Mouse (Mus musculus) midbrain, postnatal 0 days (tissue): ENCODE results near the gene Krba1. TPM values are rescaled to one million over a fixed set of nuclear protein-coding genes. Genes with fewer than 3 reads are reported as not detected.

ENCODE experiments used
- ATAC-seq: fragments of 200-750 bp; cut with Nextera tagmentation; 2 replicates; pipeline ENCODE4 v1.8.0; 2017; ENCODE audit warnings: moderate number of reproducible peaks, mild to moderate bottlenecking, moderate TSS enrichment, moderate library complexity; ENCODE audit not compliant: low FRiP score
- DNase-seq: peaks from one replicate; pipeline ENCODE4 v3.0.0-alpha.2; 2015; ENCODE audit warnings: low spot score
- H3K27ac ChIP-seq: fragments of 300-500 bp; sonication (generic); 2 replicates; pipeline ENCODE4 v1.5.1; 2014; ENCODE audit warnings: low read depth, mild to moderate bottlenecking, low read length, mixed read lengths
- H3K27me3 ChIP-seq: fragments of 300-500 bp; sonication (generic); 2 replicates; pipeline ENCODE4 v1.6.1; 2014; ENCODE audit warnings: low read length, control low read depth, mixed read lengths; ENCODE audit not compliant: insufficient read depth
- H3K36me3 ChIP-seq: fragments of 300-500 bp; sonication (generic); 2 replicates; pipeline ENCODE4 v1.6.1; 2014; ENCODE audit warnings: low read length, control low read depth, mixed read lengths; ENCODE audit not compliant: insufficient read depth
- H3K4me1 ChIP-seq: fragments of 300-500 bp; sonication (generic); 2 replicates; pipeline ENCODE4 v1.6.1; 2014; ENCODE audit warnings: mild to moderate bottlenecking, control low read depth, antibody characterized with exemption, low read length, mixed read lengths; ENCODE audit not compliant: insufficient read depth
- H3K4me2 ChIP-seq: fragments of 300-500 bp; sonication (generic); 2 replicates; pipeline ENCODE4 v1.6.1; 2014; ENCODE audit warnings: low read depth, mild to moderate bottlenecking, low read length, mixed read lengths; ENCODE audit not compliant: poor library complexity, severe bottlenecking
- H3K4me3 ChIP-seq: fragments of 300-500 bp; sonication (generic); 2 replicates; pipeline ENCODE4 v1.5.1; 2014; ENCODE audit warnings: low read depth, mild to moderate bottlenecking, low read length, moderate library complexity
- H3K9ac ChIP-seq: fragments of 300-500 bp; sonication (generic); replicated peaks from 2 replicates; pipeline ENCODE4 v1.6.1; 2014; ENCODE audit warnings: mild to moderate bottlenecking, low read length, moderate library complexity, mixed read lengths; ENCODE audit not compliant: poor library complexity, severe bottlenecking
- H3K9me3 ChIP-seq: fragments of 300-500 bp; sonication (generic); 2 replicates; pipeline ENCODE4 v1.6.1; 2016; ENCODE audit warnings: low read length, control low read depth
- CTCF ChIP-seq: IDR thresholded peaks from 2 replicates; pipeline ENCODE4 v1.5.1; 2016; ENCODE audit warnings: antibody characterized with exemption, mild to moderate bottlenecking
- WGBS: fragments of 180-500 bp; shearing (Covaris S2); extraction: QIAGEN DNeasy Blood & Tissue Kit; methylation state at CpG from one replicate; pipeline ENCODE4 v1.1.7; 2014; 5-methylcytosine and 5-hydroxymethylcytosine counted together
- microRNA-seq: library from miRNA; unstranded; fragments of <30 nt; microRNA quantifications from one replicate; pipeline ENCODE4, GENCODE M21; 2016; ENCODE audit warnings: borderline number of aligned reads
- polyA plus RNA-seq: library from polyadenylated mRNA; unstranded; fragments of >200 nt; fragmentation: Nextera tagmentation; extraction: Ambion mirVana; gene quantifications from 2 replicates; pipeline ENCODE4 v1.2.1, GENCODE M21; 2015
- total RNA-seq: library from RNA; depleted of rRNA; stranded (reverse); fragments of >200 nt; gene quantifications from 2 replicates; pipeline ENCODE4 v1.2.3, GENCODE M21; 2014; rRNA removed

Krba1 gene
- total and polyA plus RNA-seq, 2 experiments from 2014 or later = 20.8 to 44.0 TPM

DNA sequence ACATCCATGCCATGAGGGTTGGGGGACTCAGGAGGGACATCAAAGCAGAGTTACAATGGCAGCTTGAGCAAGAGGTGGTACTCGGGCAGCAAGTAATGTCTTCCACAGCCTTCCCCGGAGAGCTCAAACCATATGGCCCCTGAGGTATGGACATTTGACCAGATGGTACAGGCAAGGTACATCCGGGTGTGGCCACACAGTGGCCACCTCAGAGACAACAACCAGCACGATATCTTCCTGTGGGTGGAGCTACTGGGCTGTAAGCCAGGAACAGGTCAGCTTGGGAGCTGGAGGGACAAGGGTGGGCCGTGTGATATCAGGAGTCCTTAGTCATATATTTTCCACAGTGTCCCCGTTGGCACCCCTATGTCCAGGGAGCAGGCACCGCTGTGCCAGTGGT is 72.1 kb downstream of the Krba1 start:
- H3K4me2 ChIP-seq = no peak overlapping the region
- H3K9ac ChIP-seq = no peak overlapping the region
- no peaks in the 10 kb centered on the region for H3K9me3 ChIP-seq
- no peak overlapping the region for H3K4me3 ChIP-seq
- 84% methylated on average over 7 of the region's 7 CpGs for WGBS
- ATAC-seq = no peak
- no peak for DNase-seq
- H3K27ac ChIP-seq = no peak overlapping the region
- no peaks in the 10 kb centered on the region for H3K36me3 ChIP-seq
- no peaks in the 10 kb centered on the region for H3K27me3 ChIP-seq
- no peaks in the 10 kb centered on the region for H3K4me1 ChIP-seq
- TF ChIP-seq CTCF = no peak

Small RNA genes lying within 50 kb of the gene (microRNA-seq; reads per million reads assigned to microRNA genes)
- not detected for gene Gm24325

Other genes with a start within 250 kb of the Krba1 start
- 28.0 and 43.0 TPM in 2 replicates for gene Zfp467, start 50.2 kb downstream of the Krba1 start, total RNA-seq
- gene Zfp467, start 50.2 kb downstream of the Krba1 start, polyA plus RNA-seq = 41.7 and 44.6 TPM in 2 replicates
- 4.6 and 7.3 TPM in 2 replicates for gene Sspo, start 52.6 kb downstream of the Krba1 start, total RNA-seq
- 0.67 and 1.2 TPM in 2 replicates for gene Sspo, start 52.6 kb downstream of the Krba1 start, polyA plus RNA-seq
- 398 and 447 TPM in 2 replicates for gene Atp6v0e2, start 142.0 kb downstream of the Krba1 start, total RNA-seq
- gene Atp6v0e2, start 142.0 kb downstream of the Krba1 start, polyA plus RNA-seq = 497 and 556 TPM in 2 replicates
- 29.4 and 82.4 TPM in 2 replicates for gene Lrrc61, start 159.2 kb downstream of the Krba1 start, total RNA-seq
- gene Lrrc61, start 159.2 kb downstream of the Krba1 start, polyA plus RNA-seq = 21.4 and 23.3 TPM in 2 replicates
- 4.6 and 6.6 TPM in 2 replicates for gene Rarres2, start 177.2 kb downstream of the Krba1 start, total RNA-seq
- gene Rarres2, start 177.2 kb downstream of the Krba1 start, polyA plus RNA-seq = 7.4 and 10.6 TPM in 2 replicates
- not detected in 2 replicates for gene Gm45021, start 194.0 kb downstream of the Krba1 start, total RNA-seq
- gene Gm45021, start 194.0 kb downstream of the Krba1 start, polyA plus RNA-seq = not detected in 2 replicates
- 76.5 and 91.5 TPM in 2 replicates for gene Repin1, start 198.3 kb downstream of the Krba1 start, total RNA-seq
- gene Repin1, start 198.3 kb downstream of the Krba1 start, polyA plus RNA-seq = 41.2 and 42.8 TPM in 2 replicates
- gene Gm44965, start 198.4 kb downstream of the Krba1 start, total RNA-seq = not detected in 2 replicates
- 0.75 and 1.7 TPM in 2 replicates for gene Gm44965, start 198.4 kb downstream of the Krba1 start, polyA plus RNA-seq
- 8.6 and 9.5 TPM in 2 replicates for gene Zfp775, start 206.5 kb downstream of the Krba1 start, total RNA-seq
- 8.6 and 9.5 TPM in 2 replicates for gene Zfp775, start 206.5 kb downstream of the Krba1 start, polyA plus RNA-seq
- 51.7 and 57.1 TPM in 2 replicates for gene AI854703, start 231.2 kb downstream of the Krba1 start, total RNA-seq
- 28.5 and 30.2 TPM in 2 replicates for gene AI854703, start 231.2 kb downstream of the Krba1 start, polyA plus RNA-seq